Mouse (Mus musculus): ENCODE measurements around the gene Med27. TPM values are rescaled to one million over a fixed set of nuclear protein-coding genes. Genes with fewer than 3 reads are reported as not detected.

Med27 gene
- polyA plus RNA-seq, 1 experiment from 2014 or later = 16.9 TPM

DNA sequence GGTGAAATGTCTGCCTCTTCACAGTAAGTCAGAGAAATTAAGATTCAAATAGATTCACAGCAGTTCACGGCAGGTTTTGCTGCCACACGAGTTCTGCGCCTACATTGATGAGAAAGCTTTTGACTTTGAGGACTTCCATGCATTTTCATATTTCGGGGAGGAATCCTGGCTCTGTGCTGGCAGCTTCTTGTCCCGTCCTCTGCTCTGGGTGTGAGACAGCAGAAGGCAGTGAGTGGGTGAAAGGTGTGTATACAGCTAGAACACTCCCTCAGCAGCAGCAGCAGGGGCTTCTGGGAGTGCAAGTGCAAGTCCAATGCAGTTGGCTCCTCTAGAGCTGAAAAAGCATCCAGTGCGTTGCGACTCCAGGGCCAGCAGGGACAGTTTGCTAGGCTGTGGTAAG lies 53.6 kb downstream of the Med27 start:
- Histone ChIP-seq H3K9ac (no peak overlapping the region), H3K36me3 (replicated peaks) (no peaks in the 10 kb centered on the region), H3K27ac (replicated peaks) (no peak overlapping the region), H3K9me3 (replicated peaks) (no peaks in the 10 kb centered on the region), H3K4me1 (replicated peaks) (no peaks in the 10 kb centered on the region), H3K4me3 (replicated peaks) (no peak overlapping the region), H3K4me2 (no peak overlapping the region), H3K27me3 (no peaks in the 10 kb centered on the region)
- ATAC-seq (ENCODE audit: insufficient read depth) = no peak
- WGBS (ENCODE audit: insufficient replicate concordance) = 75% methylated on average over 7 of the region's 7 CpGs

- Histone ChIP-seq H3K36me3 (replicated peaks) (no peaks in the 10 kb centered on the region), H3K9ac (no peak overlapping the region), H3K27me3 (no peaks in the 10 kb centered on the region), H3K4me2 (no peak overlapping the region), H3K9me3 (replicated peaks) (no peaks in the 10 kb centered on the region), H3K27ac (replicated peaks) (no peak overlapping the region), H3K4me1 (replicated peaks) (0 out of 2 replicates have a peak, but pooled peaks cover 2% of the 10 kb centered on the region), H3K4me3 (replicated peaks) (no peak overlapping the region)
- ATAC-seq (ENCODE audit: insufficient read depth) = no peak
- 71% methylated on average over 3 of the region's 3 CpGs for WGBS (ENCODE audit: insufficient replicate concordance)
Measured at GRCm38 (mm10) chr2:29400812-29401211, 54.2 kb downstream of the Med27 start.

- 74% methylated on average over 1 of the region's 1 CpGs for WGBS (ENCODE audit: insufficient replicate concordance)
- no peak overlapping the region for H3K4me2 ChIP-seq
- H3K9ac ChIP-seq = no peak overlapping the region
- ATAC-seq (ENCODE audit: insufficient read depth) = no peak
- H3K4me3 ChIP-seq (replicated peaks) = no peak overlapping the region
- no peak overlapping the region for H3K27ac ChIP-seq (replicated peaks)
- no peaks in the 10 kb centered on the region for H3K36me3 ChIP-seq (replicated peaks)
- 0 out of 2 replicates have a peak, but pooled peaks cover 2% of the 10 kb centered on the region for H3K4me1 ChIP-seq (replicated peaks)
- no peaks in the 10 kb centered on the region for H3K9me3 ChIP-seq (replicated peaks)
- H3K27me3 ChIP-seq = no peaks in the 10 kb centered on the region
Measured at GRCm38 (mm10) chr2:29401868-29402267, 55.2 kb downstream of the Med27 start.

DNA sequence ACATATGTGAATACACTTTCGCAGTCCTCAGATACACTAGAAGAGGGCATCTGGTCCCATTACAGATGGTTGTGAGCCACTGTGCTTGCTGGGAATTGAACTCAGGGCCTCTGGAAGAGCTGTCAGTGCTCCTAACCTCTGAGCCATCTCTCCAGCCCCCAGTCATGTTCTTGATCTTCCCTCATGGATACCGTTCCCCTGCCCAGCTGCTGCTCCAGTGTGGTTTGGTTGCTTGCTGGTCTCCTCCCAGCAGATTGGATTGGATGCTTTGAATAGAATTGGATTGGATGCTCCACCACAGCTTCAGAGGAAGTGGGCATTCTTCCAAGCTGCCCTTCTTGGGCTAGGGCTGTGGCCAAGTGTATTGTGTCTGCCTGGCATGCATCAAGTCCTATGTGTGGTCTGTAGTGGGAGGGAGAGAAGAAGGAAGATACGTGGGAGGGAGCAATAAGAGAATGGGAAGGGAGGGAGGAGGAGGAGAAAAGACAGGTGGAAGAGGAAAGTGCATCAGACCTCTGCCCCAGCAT lies 56.0 kb downstream of the Med27 start:
- Histone ChIP-seq H3K4me3 (replicated peaks) (no peak overlapping the region), H3K27ac (replicated peaks) (no peak overlapping the region), H3K27me3 (no peaks in the 10 kb centered on the region), H3K4me1 (replicated peaks) (0 out of 2 replicates have a peak, but pooled peaks cover 2% of the 10 kb centered on the region), H3K36me3 (replicated peaks) (no peaks in the 10 kb centered on the region), H3K9me3 (replicated peaks) (no peaks in the 10 kb centered on the region), H3K9ac (no peak overlapping the region), H3K4me2 (no peak overlapping the region)
- ATAC-seq (ENCODE audit: insufficient read depth) = no peak
- WGBS (ENCODE audit: insufficient replicate concordance) = 74% methylated on average over 3 of the region's 3 CpGs

- H3K9ac ChIP-seq = no peak overlapping the region
- H3K4me3 ChIP-seq (replicated peaks) = no peak overlapping the region
- WGBS (ENCODE audit: insufficient replicate concordance) = 60% methylated on average over 9 of the region's 9 CpGs
- no peak for ATAC-seq (ENCODE audit: insufficient read depth)
- no peaks in the 10 kb centered on the region for H3K27me3 ChIP-seq
- no peaks in the 10 kb centered on the region for H3K9me3 ChIP-seq (replicated peaks)
- H3K4me1 ChIP-seq (replicated peaks) = 0 out of 2 replicates have a peak, but pooled peaks cover 2% of the 10 kb centered on the region
- H3K27ac ChIP-seq (replicated peaks) = no peak overlapping the region
- no peak overlapping the region for H3K4me2 ChIP-seq
- H3K36me3 ChIP-seq (replicated peaks) = no peaks in the 10 kb centered on the region
Measured at GRCm38 (mm10) chr2:29403799-29404530, 57.3 kb downstream of the Med27 start.

DNA sequence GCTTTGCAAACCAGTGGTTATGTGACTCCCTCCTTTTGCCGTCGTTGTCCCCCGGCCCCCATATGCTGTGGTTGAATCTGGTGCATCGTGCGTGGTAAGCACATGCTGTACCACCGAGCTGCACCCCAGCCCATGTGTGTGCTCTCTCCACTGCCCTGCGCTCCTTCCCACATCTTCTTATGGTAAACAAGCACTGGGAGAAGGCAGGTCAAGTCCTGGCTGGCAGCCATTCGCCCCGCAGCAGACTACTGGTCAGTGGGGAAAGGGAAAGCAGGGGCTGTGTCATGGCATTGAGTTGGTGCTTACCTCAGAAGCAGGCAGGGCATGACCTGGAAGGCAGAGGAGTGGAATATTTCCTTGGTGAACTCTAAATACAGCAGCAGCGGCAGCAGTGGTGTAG lies 58.3 kb downstream of the Med27 start:
- Histone ChIP-seq H3K27ac (replicated peaks) (no peak overlapping the region), H3K9ac (no peak overlapping the region), H3K27me3 (no peaks in the 10 kb centered on the region), H3K9me3 (replicated peaks) (no peaks in the 10 kb centered on the region), H3K4me1 (replicated peaks) (0 out of 2 replicates have a peak, but pooled peaks cover 2% of the 10 kb centered on the region), H3K36me3 (replicated peaks) (no peaks in the 10 kb centered on the region), H3K4me3 (replicated peaks) (no peak overlapping the region), H3K4me2 (no peak overlapping the region)
- no peak for ATAC-seq (ENCODE audit: insufficient read depth)
- WGBS (ENCODE audit: insufficient replicate concordance) = 73% methylated on average over 10 of the region's 10 CpGs

GRCm38 (mm10) chr2:29405848-29406247 lies 59.2 kb downstream of the Med27 start:
- H3K27ac ChIP-seq (replicated peaks) = no peak overlapping the region
- ATAC-seq (ENCODE audit: insufficient read depth) = no peak
- H3K9me3 ChIP-seq (replicated peaks) = no peaks in the 10 kb centered on the region
- H3K4me3 ChIP-seq (replicated peaks) = no peak overlapping the region
- no peaks in the 10 kb centered on the region for H3K27me3 ChIP-seq
- H3K4me1 ChIP-seq (replicated peaks) = 0 out of 2 replicates have a peak, but pooled peaks cover 2% of the 10 kb centered on the region
- H3K4me2 ChIP-seq = no peak overlapping the region
- H3K36me3 ChIP-seq (replicated peaks) = no peaks in the 10 kb centered on the region
- no peak overlapping the region for H3K9ac ChIP-seq
- WGBS (ENCODE audit: insufficient replicate concordance) = 43% methylated on average over 2 of the region's 2 CpGs

GRCm38 (mm10) chr2:29407350-29407749 lies 60.7 kb downstream of the Med27 start:
- Histone ChIP-seq H3K4me2 (no peak overlapping the region), H3K9ac (no peak overlapping the region), H3K4me3 (replicated peaks) (no peak overlapping the region), H3K27ac (replicated peaks) (no peak overlapping the region), H3K4me1 (replicated peaks) (peaks cover 6% of the 10 kb centered on the region; the same call in 1 of the 2 replicates), H3K9me3 (replicated peaks) (no peaks in the 10 kb centered on the region), H3K36me3 (replicated peaks) (no peaks in the 10 kb centered on the region), H3K27me3 (no peaks in the 10 kb centered on the region)
- ATAC-seq (ENCODE audit: insufficient read depth) = no peak
- WGBS (ENCODE audit: insufficient replicate concordance) = 67% methylated on average over 3 of the region's 3 CpGs

DNA sequence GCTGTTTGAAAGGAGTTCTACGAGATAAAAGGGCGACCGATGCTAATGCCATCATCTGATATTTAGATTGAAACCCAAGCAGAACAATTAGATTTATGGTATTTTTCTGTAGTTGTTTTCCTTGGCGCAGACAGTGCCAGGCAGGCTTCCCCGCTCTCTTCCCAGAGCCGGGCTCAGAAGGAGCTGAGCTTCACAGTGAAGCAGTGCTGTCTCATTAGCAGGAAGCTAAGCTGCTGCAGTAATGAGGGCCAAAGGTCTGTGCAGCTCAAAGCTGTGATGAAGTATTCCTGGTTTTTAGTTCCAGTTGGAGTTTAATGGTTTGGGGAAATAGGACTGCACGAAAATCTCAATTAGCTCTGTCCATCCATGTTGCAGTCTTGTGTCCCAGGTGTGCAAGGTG lies 61.1 kb downstream of the Med27 start:
- Histone ChIP-seq H3K4me1 (replicated peaks) (peaks cover 6% of the 10 kb centered on the region), H3K4me2 (no peak overlapping the region), H3K27me3 (no peaks in the 10 kb centered on the region), H3K9ac (no peak overlapping the region), H3K9me3 (replicated peaks) (no peaks in the 10 kb centered on the region), H3K27ac (replicated peaks) (no peak overlapping the region), H3K4me3 (replicated peaks) (no peak overlapping the region), H3K36me3 (replicated peaks) (no peaks in the 10 kb centered on the region)
- WGBS (ENCODE audit: insufficient replicate concordance) = 70% methylated on average over 7 of the region's 7 CpGs
- no peak for ATAC-seq (ENCODE audit: insufficient read depth)

GRCm38 (mm10) chr2:29410884-29411283 lies 64.3 kb downstream of the Med27 start:
- 73% methylated on average over 7 of the region's 7 CpGs for WGBS (ENCODE audit: insufficient replicate concordance)
- ATAC-seq (ENCODE audit: insufficient read depth) = no peak
- Histone ChIP-seq H3K27me3 (no peaks in the 10 kb centered on the region), H3K4me2 (no peak overlapping the region), H3K36me3 (replicated peaks) (no peaks in the 10 kb centered on the region), H3K4me1 (replicated peaks) (peaks cover 4% of the 10 kb centered on the region), H3K4me3 (replicated peaks) (no peak overlapping the region), H3K9me3 (replicated peaks) (no peaks in the 10 kb centered on the region), H3K27ac (replicated peaks) (no peak overlapping the region), H3K9ac (no peak overlapping the region)

DNA sequence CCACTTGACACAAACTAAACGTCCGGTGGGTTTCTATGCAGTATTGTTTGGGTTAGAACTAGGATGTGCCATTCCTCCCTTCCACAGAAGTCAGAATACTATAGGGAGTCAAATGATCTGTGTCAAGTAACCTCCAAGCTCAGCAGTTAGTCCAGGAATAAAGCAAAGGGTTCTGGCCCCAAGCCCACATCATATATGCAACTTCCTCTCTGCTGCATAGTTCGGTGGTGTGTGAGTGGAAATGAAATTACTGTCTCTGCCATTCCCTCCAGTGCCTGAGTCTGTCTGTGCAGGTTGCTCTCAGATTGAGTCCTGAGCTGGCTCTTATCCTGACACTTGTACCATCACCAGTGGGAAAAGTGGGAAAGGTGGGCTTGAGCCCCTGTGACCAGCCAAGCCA lies 65.8 kb downstream of the Med27 start:
- H3K27me3 ChIP-seq = no peaks in the 10 kb centered on the region
- no peak overlapping the region for H3K27ac ChIP-seq (replicated peaks)
- H3K4me2 ChIP-seq = no peak overlapping the region
- peaks cover 4% of the 10 kb centered on the region for H3K4me1 ChIP-seq (replicated peaks)
- no peak overlapping the region for H3K9ac ChIP-seq
- H3K4me3 ChIP-seq (replicated peaks) = no peak overlapping the region
- H3K9me3 ChIP-seq (replicated peaks) = no peaks in the 10 kb centered on the region
- no peak for ATAC-seq (ENCODE audit: insufficient read depth)
- WGBS (ENCODE audit: insufficient replicate concordance) = 52% methylated on average over 3 of the region's 3 CpGs
- H3K36me3 ChIP-seq (replicated peaks) = no peaks in the 10 kb centered on the region
